Mouse (Mus musculus): ENCODE measurements around the gene Lcn5. TPM values are rescaled to one million over a fixed set of nuclear protein-coding genes. Genes with fewer than 3 reads are reported as not detected.

The Lcn5 gene
- 3,609 and 5,181 TPM in 2 replicates for polyA plus RNA-seq (2012; rRNA removed)

- DNase-seq (ENCODE audit: low read depth) = no peak
These were observed at the start of gene Lcn5 for GRCm38 (mm10) chr2:25657652-25658051. Lcn5 (plus strand) TSS chr2:25657952.

- no peak for DNase-seq (ENCODE audit: low read depth)
These were observed 49.1 kb upstream of the Lcn5 start for GRCm38 (mm10) chr2:25608671-25609070.

- no peak for DNase-seq (ENCODE audit: low read depth)
These were observed 41.4 kb upstream of the Lcn5 start for GRCm38 (mm10) chr2:25616398-25616797.

- no peak for DNase-seq (ENCODE audit: low read depth)
These were observed 40.2 kb upstream of the Lcn5 start, which contains the start of gene Ccdc183 for GRCm38 (mm10) chr2:25617578-25617977. Ccdc183 (minus strand) TSS chr2:25617678.

- DNase-seq (ENCODE audit: low read depth) = no peak
These were observed 37.4 kb upstream of the Lcn5 start for GRCm38 (mm10) chr2:25620386-25620785.

GRCm38 (mm10) chr2:25620852-25621228 is 36.9 kb upstream of the Lcn5 start:
- no peak for DNase-seq (ENCODE audit: low read depth)

GRCm38 (mm10) chr2:25621229-25622200 is 36.2 kb upstream of the Lcn5 start, which contains the start of gene Tmem141:
Tmem141 (minus strand) TSS chr2:25622005.
- no peak for DNase-seq (ENCODE audit: low read depth)

- no peak for DNase-seq (ENCODE audit: low read depth)
These were observed 31.8 kb upstream of the Lcn5 start for GRCm38 (mm10) chr2:25625986-25626385.

GRCm38 (mm10) chr2:25627811-25628210 is 29.9 kb upstream of the Lcn5 start, which contains the start of gene Fcna:
Fcna (minus strand) TSS chr2:25628030.
- no peak for DNase-seq (ENCODE audit: low read depth)

- no peak for DNase-seq (ENCODE audit: low read depth)
These were observed 29.0 kb upstream of the Lcn5 start for GRCm38 (mm10) chr2:25628738-25629137.

GRCm38 (mm10) chr2:25633616-25634015 is 24.1 kb upstream of the Lcn5 start:
- DNase-seq (ENCODE audit: low read depth) = no peak

GRCm38 (mm10) chr2:25634046-25634445 is 23.7 kb upstream of the Lcn5 start:
- no peak for DNase-seq (ENCODE audit: low read depth)

GRCm38 (mm10) chr2:25639890-25640289 is 17.9 kb upstream of the Lcn5 start:
- DNase-seq (ENCODE audit: low read depth) = no peak

- no peak for DNase-seq (ENCODE audit: low read depth)
These were observed 4.8 kb upstream of the Lcn5 start, which contains the start of gene Lcn8 for GRCm38 (mm10) chr2:25652902-25653301. Lcn8 (plus strand) TSS chr2:25653120.

- DNase-seq (ENCODE audit: low read depth) = no peak
These were observed 3.2 kb upstream of the Lcn5 start for GRCm38 (mm10) chr2:25654502-25654901.

- DNase-seq (ENCODE audit: low read depth) = no peak
These were observed 1.1 kb upstream of the Lcn5 start for GRCm38 (mm10) chr2:25656691-25657090.

- no peak for DNase-seq (ENCODE audit: low read depth)
These were observed 506 bp upstream of the Lcn5 start for GRCm38 (mm10) chr2:25657246-25657645.

GRCm38 (mm10) chr2:25660279-25660678 is 2.5 kb downstream of the Lcn5 start:
- DNase-seq (ENCODE audit: low read depth) = no peak

GRCm38 (mm10) chr2:25661245-25661970 is 3.7 kb downstream of the Lcn5 start:
- DNase-seq (ENCODE audit: low read depth) = no peak

GRCm38 (mm10) chr2:25663511-25663910 is 5.8 kb downstream of the Lcn5 start:
- DNase-seq (ENCODE audit: low read depth) = no peak

GRCm38 (mm10) chr2:25664125-25664524 is 6.4 kb downstream of the Lcn5 start:
- no peak for DNase-seq (ENCODE audit: low read depth)

- DNase-seq (ENCODE audit: low read depth) = no peak
These were observed 8.8 kb downstream of the Lcn5 start for GRCm38 (mm10) chr2:25666516-25666915.

Data from gonadal fat pad, adult 2 months (tissue).